Mouse (Mus musculus): ENCODE data around the gene Arl4a.

GRCm38 (mm10) chr12:40035506-40035905 lies 2.3 kb downstream of the Arl4a start:
- TF ChIP-seq CHD1 (IDR thresholded peaks at IDR 0.05; ENCODE audit: low read depth, low read length), result no peak; the same call in 1 of the 2 replicates
- TF ChIP-seq IRF4 (IDR thresholded peaks at IDR 0.05; ENCODE audit: low read depth, low read length), result no peak
- TF ChIP-seq CTCF (conservative IDR thresholded peaks at IDR 0.05 in 1 of 2, IDR thresholded peaks at IDR 0.05 in 1 of 2; ENCODE audit: low read depth in 2 of 2, low read length in 2 of 2), result no peak
- TF ChIP-seq EP300 (IDR thresholded peaks at IDR 0.05; ENCODE audit: low read length), result no peak

Data from CH12.LX (cell line).